Mouse (Mus musculus): ENCODE results near the gene A4gnt. TPM values are rescaled to one million over a fixed set of nuclear protein-coding genes. Genes with fewer than 3 reads are reported as not detected.

A4gnt gene
- polyA plus RNA-seq, 1 experiment from 2014 or later, result not detected

DNA sequence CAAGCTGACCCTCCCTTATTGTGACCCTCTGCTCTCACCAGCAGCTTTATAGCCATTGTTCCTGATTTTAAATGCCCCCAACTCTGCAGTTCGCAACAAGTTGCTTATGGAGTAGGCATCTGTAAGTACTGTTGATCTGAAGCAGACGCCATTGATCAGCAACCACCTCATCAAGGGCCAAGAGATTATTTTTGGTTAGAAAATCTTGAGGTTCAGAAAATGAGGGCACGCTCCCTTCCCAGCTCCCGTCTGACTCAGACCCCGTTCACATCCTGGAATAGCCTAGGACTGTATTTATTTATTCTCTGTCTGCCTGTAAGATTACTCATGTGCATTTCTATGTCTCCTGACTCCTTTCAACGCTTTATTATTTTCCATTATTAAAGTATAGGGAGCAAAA, 33.1 kb downstream of the A4gnt start:
- Histone ChIP-seq H3K27ac (ENCODE audit: low read depth, low read length) (no peak overlapping the region), H3K4me1 (ENCODE audit: control insufficient read depth, insufficient read depth, low read length) (no peaks in the 10 kb centered on the region), H3K36me3 (ENCODE audit: control insufficient read depth, insufficient read depth, low read length) (no peaks in the 10 kb centered on the region; the same call in 1 of the 2 replicates), H3K27me3 (ENCODE audit: control insufficient read depth, insufficient read depth, low read length) (no peaks in the 10 kb centered on the region), H3K9ac (replicated peaks; ENCODE audit: low read depth, low read length) (no peak overlapping the region), H3K9me3 (ENCODE audit: control insufficient read depth, low read length) (no peaks in the 10 kb centered on the region), H3K4me2 (ENCODE audit: low read depth, low read length) (no peak overlapping the region), H3K4me3 (ENCODE audit: low read depth, low read length) (no peak overlapping the region)
- 78% methylated on average over 6 of the region's 6 CpGs for WGBS
- no peak for ATAC-seq (ENCODE audit: low read depth)

DNA sequence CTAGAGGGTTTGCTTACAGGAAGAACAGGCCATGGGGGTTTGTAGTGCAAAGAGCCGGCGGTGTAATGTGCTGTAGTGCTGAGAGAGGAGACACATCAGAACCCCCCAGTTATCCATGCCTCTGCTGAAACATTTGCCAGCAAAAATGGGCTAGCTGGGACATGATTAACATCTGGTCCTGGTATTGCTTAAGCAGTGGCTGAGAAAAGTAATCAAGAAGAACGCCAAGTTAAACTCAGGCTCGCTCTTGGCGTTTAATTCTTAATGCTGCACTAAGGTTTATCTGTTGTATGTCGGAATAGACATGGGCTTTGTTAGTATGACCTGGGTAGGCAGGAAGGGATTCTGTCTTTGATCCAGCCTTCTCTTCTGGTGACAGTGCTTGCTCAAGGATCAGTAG, 33.8 kb downstream of the A4gnt start:
- Histone ChIP-seq H3K4me1 (ENCODE audit: control insufficient read depth, insufficient read depth, low read length) (no peaks in the 10 kb centered on the region), H3K4me2 (ENCODE audit: low read depth, low read length) (no peak overlapping the region), H3K27ac (ENCODE audit: low read depth, low read length) (no peak overlapping the region), H3K4me3 (ENCODE audit: low read depth, low read length) (no peak overlapping the region), H3K36me3 (ENCODE audit: control insufficient read depth, insufficient read depth, low read length) (no peaks in the 10 kb centered on the region; the same call in 1 of the 2 replicates), H3K9ac (replicated peaks; ENCODE audit: low read depth, low read length) (no peak overlapping the region), H3K9me3 (ENCODE audit: control insufficient read depth, low read length) (no peaks in the 10 kb centered on the region), H3K27me3 (ENCODE audit: control insufficient read depth, insufficient read depth, low read length) (no peaks in the 10 kb centered on the region)
- 92% methylated on average over 6 of the region's 6 CpGs for WGBS
- ATAC-seq (ENCODE audit: low read depth), result no peak

GRCm38 (mm10) chr9:99660756-99661155, 48.5 kb downstream of the A4gnt start:
- Histone ChIP-seq H3K9me3 (ENCODE audit: control insufficient read depth, low read length) (no peaks in the 10 kb centered on the region), H3K4me3 (ENCODE audit: low read depth, low read length) (no peak overlapping the region), H3K9ac (replicated peaks; ENCODE audit: low read depth, low read length) (no peak overlapping the region), H3K36me3 (ENCODE audit: control insufficient read depth, insufficient read depth, low read length) (no peaks in the 10 kb centered on the region; the same call in 1 of the 2 replicates), H3K27me3 (ENCODE audit: control insufficient read depth, insufficient read depth, low read length) (no peaks in the 10 kb centered on the region), H3K4me2 (ENCODE audit: low read depth, low read length) (no peak overlapping the region), H3K27ac (ENCODE audit: low read depth, low read length) (no peak overlapping the region), H3K4me1 (ENCODE audit: control insufficient read depth, insufficient read depth, low read length) (no peaks in the 10 kb centered on the region)
- ATAC-seq (ENCODE audit: low read depth), result no peak
- WGBS, result 78% methylated on average over 10 of the region's 10 CpGs

GRCm38 (mm10) chr9:99661606-99662166, 49.4 kb downstream of the A4gnt start:
- no peak overlapping the region for H3K9ac ChIP-seq (replicated peaks; ENCODE audit: low read depth, low read length)
- no peak overlapping the region for H3K4me3 ChIP-seq (ENCODE audit: low read depth, low read length)
- H3K4me2 ChIP-seq (ENCODE audit: low read depth, low read length), result no peak overlapping the region
- H3K27ac ChIP-seq (ENCODE audit: low read depth, low read length), result no peak overlapping the region
- H3K4me1 ChIP-seq (ENCODE audit: control insufficient read depth, insufficient read depth, low read length), result no peaks in the 10 kb centered on the region
- 81% methylated on average over 16 of the region's 16 CpGs for WGBS
- no peaks in the 10 kb centered on the region; the same call in 1 of the 2 replicates for H3K36me3 ChIP-seq (ENCODE audit: control insufficient read depth, insufficient read depth, low read length)
- no peak; the same call in 1 of the 2 replicates for ATAC-seq (ENCODE audit: low read depth)
- H3K27me3 ChIP-seq (ENCODE audit: control insufficient read depth, insufficient read depth, low read length), result no peaks in the 10 kb centered on the region
- H3K9me3 ChIP-seq (ENCODE audit: control insufficient read depth, low read length), result no peaks in the 10 kb centered on the region

GRCm38 (mm10) chr9:99662406-99662805, 50.1 kb downstream of the A4gnt start:
- Histone ChIP-seq H3K4me1 (ENCODE audit: control insufficient read depth, insufficient read depth, low read length) (no peaks in the 10 kb centered on the region), H3K9me3 (ENCODE audit: control insufficient read depth, low read length) (no peaks in the 10 kb centered on the region), H3K27me3 (ENCODE audit: control insufficient read depth, insufficient read depth, low read length) (no peaks in the 10 kb centered on the region), H3K4me2 (ENCODE audit: low read depth, low read length) (no peak overlapping the region), H3K9ac (replicated peaks; ENCODE audit: low read depth, low read length) (no peak overlapping the region), H3K4me3 (ENCODE audit: low read depth, low read length) (no peak overlapping the region), H3K27ac (ENCODE audit: low read depth, low read length) (no peak overlapping the region), H3K36me3 (ENCODE audit: control insufficient read depth, insufficient read depth, low read length) (no peaks in the 10 kb centered on the region; the same call in 1 of the 2 replicates)
- peak; percentile 56; the same call in 1 of the 2 replicates for ATAC-seq (ENCODE audit: low read depth)
- WGBS, result 33% methylated on average over 7 of the region's 7 CpGs

DNA sequence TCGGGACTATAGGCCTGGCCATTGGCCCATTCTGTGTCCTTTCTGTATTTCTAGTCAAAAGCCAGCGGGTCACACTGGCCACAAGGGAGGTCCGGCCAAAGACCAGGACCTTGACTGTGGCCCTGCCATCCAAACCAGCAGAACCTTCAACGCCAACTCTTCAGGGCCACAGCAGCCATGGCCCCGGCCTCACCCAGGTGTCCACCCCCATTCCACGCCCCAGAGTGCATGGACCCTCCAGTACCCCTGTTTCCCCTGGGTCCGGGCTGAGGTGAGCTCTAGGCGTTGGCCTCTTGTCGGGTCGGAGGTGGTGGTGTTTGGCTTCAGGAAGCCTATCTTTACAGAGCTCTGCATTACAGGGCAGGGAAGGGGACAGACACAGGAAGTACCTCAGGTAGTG, 50.6 kb downstream of the A4gnt start:
- H3K9me3 ChIP-seq (ENCODE audit: control insufficient read depth, low read length), result no peaks in the 10 kb centered on the region
- no peaks in the 10 kb centered on the region for H3K4me1 ChIP-seq (ENCODE audit: control insufficient read depth, insufficient read depth, low read length)
- no peak for ATAC-seq (ENCODE audit: low read depth)
- 90% methylated on average over 10 of the region's 10 CpGs for WGBS
- no peak overlapping the region for H3K4me3 ChIP-seq (ENCODE audit: low read depth, low read length)
- H3K4me2 ChIP-seq (ENCODE audit: low read depth, low read length), result no peak overlapping the region
- H3K9ac ChIP-seq (replicated peaks; ENCODE audit: low read depth, low read length), result no peak overlapping the region
- no peak overlapping the region for H3K27ac ChIP-seq (ENCODE audit: low read depth, low read length)
- no peaks in the 10 kb centered on the region for H3K27me3 ChIP-seq (ENCODE audit: control insufficient read depth, insufficient read depth, low read length)
- peaks cover 4% of the 10 kb centered on the region; the same call in 1 of the 2 replicates for H3K36me3 ChIP-seq (ENCODE audit: control insufficient read depth, insufficient read depth, low read length)

DNA sequence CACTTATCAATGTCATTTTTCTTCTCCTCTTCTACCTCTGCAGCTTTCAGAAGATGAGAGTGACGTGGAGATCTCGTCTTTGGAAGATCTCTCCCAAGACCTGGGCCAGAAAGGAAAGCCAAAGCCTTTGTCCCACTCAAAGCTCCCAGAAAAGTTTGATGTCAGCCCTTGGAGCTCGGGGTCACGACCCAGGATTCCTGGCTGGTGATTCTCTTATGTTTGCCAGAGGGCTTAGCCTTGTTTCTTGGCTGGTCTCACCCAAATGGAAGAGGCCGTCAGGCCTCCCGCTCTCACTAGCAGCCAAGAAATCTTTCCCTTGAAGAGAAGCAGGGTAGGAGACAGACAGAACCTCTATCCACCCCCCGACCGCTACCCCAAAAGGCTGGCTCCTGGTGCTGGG, 55.3 kb downstream of the A4gnt start:
- no peaks in the 10 kb centered on the region for H3K9me3 ChIP-seq (ENCODE audit: control insufficient read depth, low read length)
- no peak overlapping the region for H3K27ac ChIP-seq (ENCODE audit: low read depth, low read length)
- no peaks in the 10 kb centered on the region for H3K27me3 ChIP-seq (ENCODE audit: control insufficient read depth, insufficient read depth, low read length)
- peaks cover 7% of the 10 kb centered on the region for H3K36me3 ChIP-seq (ENCODE audit: control insufficient read depth, insufficient read depth, low read length)
- H3K9ac ChIP-seq (replicated peaks; ENCODE audit: low read depth, low read length), result no peak overlapping the region
- no peak for ATAC-seq (ENCODE audit: low read depth)
- no peak overlapping the region for H3K4me3 ChIP-seq (ENCODE audit: low read depth, low read length)
- no peak overlapping the region for H3K4me2 ChIP-seq (ENCODE audit: low read depth, low read length)
- H3K4me1 ChIP-seq (ENCODE audit: control insufficient read depth, insufficient read depth, low read length), result no peaks in the 10 kb centered on the region
- 95% methylated on average over 8 of the region's 8 CpGs for WGBS

GRCm38 (mm10) chr9:99671603-99672002, 59.3 kb downstream of the A4gnt start:
- Histone ChIP-seq H3K27me3 (ENCODE audit: control insufficient read depth, insufficient read depth, low read length) (no peaks in the 10 kb centered on the region), H3K36me3 (ENCODE audit: control insufficient read depth, insufficient read depth, low read length) (peaks cover 7% of the 10 kb centered on the region; the same call in 1 of the 2 replicates), H3K9me3 (ENCODE audit: control insufficient read depth, low read length) (no peaks in the 10 kb centered on the region), H3K27ac (ENCODE audit: low read depth, low read length) (no peak overlapping the region), H3K4me2 (ENCODE audit: low read depth, low read length) (no peak overlapping the region), H3K4me1 (ENCODE audit: control insufficient read depth, insufficient read depth, low read length) (no peaks in the 10 kb centered on the region), H3K4me3 (ENCODE audit: low read depth, low read length) (no peak overlapping the region), H3K9ac (replicated peaks; ENCODE audit: low read depth, low read length) (no peak overlapping the region)
- WGBS, result 43% methylated on average over 2 of the region's 2 CpGs
- ATAC-seq (ENCODE audit: low read depth), result no peak

Data from neural tube, embryonic 14.5 days (tissue).